Mouse (Mus musculus): ENCODE data around the gene Haus8. TPM values are rescaled to one million over a fixed set of nuclear protein-coding genes. Genes with fewer than 3 reads are reported as not detected.
"Not testable (repeated sequence)": the region's sequence is repeated elsewhere in the genome, so short reads cannot be mapped to it uniquely, and the experiment has no call there.

Haus8 gene
- polyA plus RNA-seq, 1 experiment from 2014 or later: 52.3 TPM

DNA sequence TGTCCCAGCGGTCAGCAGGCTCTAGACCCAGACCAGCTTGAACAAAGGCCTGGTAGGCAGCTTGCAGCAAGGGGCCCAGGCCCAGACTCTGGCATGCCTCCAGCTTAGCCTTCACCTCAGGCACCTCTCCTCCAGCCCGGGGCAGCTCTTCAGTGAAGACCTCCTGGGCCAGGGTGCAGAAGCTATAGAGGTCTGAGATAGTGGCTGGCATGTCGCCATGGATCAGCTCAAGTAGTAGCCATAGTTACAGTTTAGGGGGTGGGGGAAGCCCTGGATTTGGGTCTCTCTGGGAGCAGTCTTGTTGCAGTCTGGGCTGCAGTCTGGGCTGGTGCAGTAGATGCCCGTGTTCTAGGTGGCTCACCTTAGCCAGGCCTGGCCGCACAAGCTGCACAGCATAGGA lies 58.5 kb downstream of the Haus8 start:
- not testable (repeated sequence) for H3K36me3 ChIP-seq; H3K4me2 ChIP-seq (replicated peaks); H3K27me3 ChIP-seq (replicated peaks); H3K9ac ChIP-seq; H3K4me1 ChIP-seq; H3K4me3 ChIP-seq; H3K27ac ChIP-seq; H3K9me3 ChIP-seq; ATAC-seq (ENCODE audit: low FRiP score, low read depth)
- WGBS: 89% methylated on average over 4 of the region's 5 CpGs

DNA sequence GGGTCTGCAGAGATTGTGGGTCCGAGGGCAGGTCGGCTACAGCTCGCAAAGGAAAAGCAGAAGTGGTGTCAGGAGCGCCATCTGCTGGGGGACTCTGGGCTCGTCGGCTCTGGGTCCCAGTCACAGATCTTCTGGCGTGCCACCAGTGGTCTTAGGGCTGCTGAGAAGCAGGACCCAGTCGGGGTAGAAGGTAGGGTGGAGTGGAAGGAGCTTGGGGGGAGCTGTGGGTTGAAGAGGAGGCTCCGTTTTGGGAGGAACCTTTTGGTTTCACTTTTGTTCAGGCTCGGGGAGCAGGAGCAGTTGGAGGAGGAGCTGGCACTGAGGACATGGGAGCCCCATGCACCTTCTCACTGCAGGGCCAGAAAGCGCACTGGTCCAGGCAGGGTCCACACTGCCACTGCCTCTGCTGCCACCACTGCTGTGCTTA lies 67.2 kb downstream of the Haus8 start:
- not testable (repeated sequence) for H3K4me1 ChIP-seq; H3K9ac ChIP-seq; H3K27me3 ChIP-seq (replicated peaks); H3K4me3 ChIP-seq; H3K27ac ChIP-seq; H3K36me3 ChIP-seq; H3K9me3 ChIP-seq
- H3K4me2 ChIP-seq (replicated peaks): peak overlapping the region; percentile 40
- ATAC-seq (ENCODE audit: low FRiP score, low read depth): peak; percentile 76
- 18% methylated on average over 8 of the region's 11 CpGs for WGBS

Other genes with a start within 250 kb of the Haus8 start
- 18.9 and 22.5 TPM in 2 replicates for gene Myo9b, start 220 bp downstream of the Haus8 start, polyA plus RNA-seq (2016; fragmentation: Nextera tagmentation; extraction: Ambion mirVana)
- 82.8 and 91.6 TPM in 2 replicates for gene Use1, start 93.9 kb upstream of the Haus8 start, polyA plus RNA-seq (2016; fragmentation: Nextera tagmentation; extraction: Ambion mirVana)
- gene Ocel1, start 98.4 kb upstream of the Haus8 start, polyA plus RNA-seq (2016; fragmentation: Nextera tagmentation; extraction: Ambion mirVana): 5.3 and 5.7 TPM in 2 replicates
- 61.5 and 67.0 TPM in 2 replicates for gene Nr2f6, start 109.0 kb upstream of the Haus8 start, polyA plus RNA-seq (2016; fragmentation: Nextera tagmentation; extraction: Ambion mirVana)
- 6.0 and 6.8 TPM in 2 replicates for gene Ushbp1, start 122.9 kb upstream of the Haus8 start, polyA plus RNA-seq (2016; fragmentation: Nextera tagmentation; extraction: Ambion mirVana)
- 95.6 and 100 TPM in 2 replicates for gene Babam1, start 123.9 kb upstream of the Haus8 start, polyA plus RNA-seq (2016; fragmentation: Nextera tagmentation; extraction: Ambion mirVana)
- gene Ankle1, start 133.1 kb upstream of the Haus8 start, polyA plus RNA-seq (2016; fragmentation: Nextera tagmentation; extraction: Ambion mirVana): 24.0 and 26.6 TPM in 2 replicates
- gene Abhd8, start 190.7 kb upstream of the Haus8 start, polyA plus RNA-seq (2016; fragmentation: Nextera tagmentation; extraction: Ambion mirVana): 121 and 128 TPM in 2 replicates
- gene Mrpl34, start 192.0 kb upstream of the Haus8 start, polyA plus RNA-seq (2016; fragmentation: Nextera tagmentation; extraction: Ambion mirVana): 234 and 246 TPM in 2 replicates
- gene Dda1, start 196.3 kb upstream of the Haus8 start, polyA plus RNA-seq (2016; fragmentation: Nextera tagmentation; extraction: Ambion mirVana): 189 and 194 TPM in 2 replicates
- gene Ano8, start 213.0 kb upstream of the Haus8 start, polyA plus RNA-seq (2016; fragmentation: Nextera tagmentation; extraction: Ambion mirVana): 19.7 and 23.7 TPM in 2 replicates
- gene Gtpbp3, start 215.2 kb upstream of the Haus8 start, polyA plus RNA-seq (2016; fragmentation: Nextera tagmentation; extraction: Ambion mirVana): 13.6 and 16.3 TPM in 2 replicates
- 41.7 and 48.7 TPM in 2 replicates for gene Plvap, start 238.8 kb upstream of the Haus8 start, polyA plus RNA-seq (2016; fragmentation: Nextera tagmentation; extraction: Ambion mirVana)